Mouse (Mus musculus) cerebellum, adult 11-12 months (tissue): ENCODE data around the gene Tuba1a.

Experiments
- DNase-seq: peaks from one replicate; pipeline ENCODE4 v3.0.0; 2022

Tuba1a gene

GRCm38 (mm10) chr15:98954425-98955253, 1.1 kb upstream of the Tuba1a start:
- DNase-seq = peak; percentile 64

GRCm38 (mm10) chr15:98952751-98953400, 627 bp downstream of the Tuba1a start:
- DNase-seq = no peak

GRCm38 (mm10) chr15:98952063-98952455, 1.4 kb downstream of the Tuba1a start:
- no peak for DNase-seq

GRCm38 (mm10) chr15:98951122-98952062, 2.1 kb downstream of the Tuba1a start:
- DNase-seq = peak; percentile 60

GRCm38 (mm10) chr15:98949607-98949892, 4.0 kb downstream of the Tuba1a start:
- DNase-seq = no peak

- DNase-seq = no peak
Measured at GRCm38 (mm10) chr15:98948857-98949606, 4.5 kb downstream of the Tuba1a start.

- DNase-seq = no peak
Measured at GRCm38 (mm10) chr15:98948382-98948781, 5.1 kb downstream of the Tuba1a start.

GRCm38 (mm10) chr15:98947884-98948283, 5.6 kb downstream of the Tuba1a start:
- no peak for DNase-seq

GRCm38 (mm10) chr15:98943133-98943532, 10.4 kb downstream of the Tuba1a start:
- no peak for DNase-seq

GRCm38 (mm10) chr15:98942081-98942480, 11.4 kb downstream of the Tuba1a start:
- DNase-seq = no peak

- no peak for DNase-seq
Measured at GRCm38 (mm10) chr15:98941539-98941938, 12.0 kb downstream of the Tuba1a start.

- DNase-seq = peak; percentile 54
Measured at GRCm38 (mm10) chr15:98940816-98941215, 12.7 kb downstream of the Tuba1a start.

- peak; percentile 95 for DNase-seq
Measured at GRCm38 (mm10) chr15:98934217-98934839, 19.2 kb downstream of the Tuba1a start, which contains the start of gene Tuba1b. Gene Tuba1b, minus strand, starts transcription at chr15:98934565.

- peak; percentile 97 for DNase-seq
Measured at GRCm38 (mm10) chr15:98933833-98934216, 19.7 kb downstream of the Tuba1a start.

GRCm38 (mm10) chr15:98933004-98933671, 20.4 kb downstream of the Tuba1a start:
- DNase-seq = peak; percentile 69

GRCm38 (mm10) chr15:98930998-98931397, 22.5 kb downstream of the Tuba1a start:
- DNase-seq = no peak

GRCm38 (mm10) chr15:98930017-98930734, 23.3 kb downstream of the Tuba1a start:
- DNase-seq = no peak

GRCm38 (mm10) chr15:98928598-98929240, 24.8 kb downstream of the Tuba1a start:
- DNase-seq = peak; percentile 84

GRCm38 (mm10) chr15:98927566-98927965, 25.9 kb downstream of the Tuba1a start:
- no peak for DNase-seq

- DNase-seq = no peak
Measured at GRCm38 (mm10) chr15:98924682-98925081, 28.8 kb downstream of the Tuba1a start.
